Mouse (Mus musculus) induced T-regulatory cell, adult 2 months (primary cell): ENCODE measurements at regions not wholly inside any gene's neighbourhood (a gene's known extent, or its start where the extent isn't known, plus 50 kb on each side); places are given as distances from the start of the nearest gene placed in this dataset.
"Not testable (repeated sequence)": the region's sequence is repeated elsewhere in the genome, so short reads cannot be mapped to it uniquely, and the experiment has no call there.

Source experiments
- DNase-seq: peaks from one replicate; pipeline ENCODE4 v3.0.0-alpha.2; 2012; ENCODE audit warnings: low read depth

DNA sequence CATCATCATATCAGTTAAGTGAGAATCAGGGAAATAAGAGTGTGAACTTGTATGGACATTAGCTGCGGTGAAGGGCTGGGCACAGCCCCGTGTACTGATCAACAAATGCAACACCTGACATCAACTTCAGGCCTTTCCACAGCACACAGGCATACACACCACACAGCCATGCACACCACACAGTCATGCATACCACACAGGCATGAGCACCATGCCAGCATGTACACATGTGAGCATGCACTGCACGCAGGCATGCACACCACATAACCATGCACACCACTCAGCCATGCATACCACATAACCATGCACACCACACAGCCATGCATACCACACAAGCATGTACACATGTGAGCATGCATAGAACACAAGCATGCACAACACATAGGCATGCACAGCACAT, 325.0 kb downstream of the Ajap1 start:
- DNase-seq, result no peak

DNA sequence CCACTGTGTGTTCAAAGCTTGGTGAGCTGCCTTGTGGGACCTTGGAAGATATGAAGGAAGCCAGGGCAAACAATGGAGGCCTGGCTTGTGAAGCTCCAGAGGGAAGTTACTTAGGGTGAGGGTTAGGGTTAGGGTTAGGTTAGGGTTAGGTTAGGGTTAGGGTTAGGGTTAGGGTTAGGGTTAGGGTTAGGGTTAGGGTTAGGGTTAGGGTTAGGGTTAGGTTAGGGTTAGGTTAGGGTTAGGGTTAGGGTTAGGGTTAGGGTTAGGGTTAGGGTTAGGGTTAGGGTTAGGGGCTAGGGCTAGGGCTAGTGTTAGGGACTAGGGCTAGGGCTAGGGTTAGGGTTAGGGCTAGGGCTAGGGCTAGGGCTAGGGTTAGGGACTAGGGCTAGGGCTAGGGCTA, 329.7 kb downstream of the Ajap1 start:
- DNase-seq, result not testable (repeated sequence)

DNA sequence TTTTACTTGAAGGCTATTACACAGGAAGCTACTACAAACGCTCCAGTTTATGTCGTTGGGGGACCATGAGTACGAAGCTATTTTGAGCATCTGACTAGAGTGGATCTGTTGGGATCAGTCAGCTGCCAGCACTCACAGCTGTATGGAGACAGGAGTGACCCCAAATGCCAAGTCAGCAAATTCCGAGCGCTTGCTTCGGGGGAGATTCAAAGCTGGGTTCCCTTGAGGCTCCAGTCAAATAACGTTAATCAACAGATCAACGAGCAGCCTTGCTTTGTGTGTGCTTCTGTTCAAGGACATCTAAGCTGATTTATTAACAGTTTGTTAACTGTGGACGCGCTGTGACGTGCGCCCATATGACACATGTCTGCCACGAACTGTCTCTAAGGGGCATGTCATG, 349.5 kb downstream of the Ajap1 start:
- DNase-seq, result no peak

DNA sequence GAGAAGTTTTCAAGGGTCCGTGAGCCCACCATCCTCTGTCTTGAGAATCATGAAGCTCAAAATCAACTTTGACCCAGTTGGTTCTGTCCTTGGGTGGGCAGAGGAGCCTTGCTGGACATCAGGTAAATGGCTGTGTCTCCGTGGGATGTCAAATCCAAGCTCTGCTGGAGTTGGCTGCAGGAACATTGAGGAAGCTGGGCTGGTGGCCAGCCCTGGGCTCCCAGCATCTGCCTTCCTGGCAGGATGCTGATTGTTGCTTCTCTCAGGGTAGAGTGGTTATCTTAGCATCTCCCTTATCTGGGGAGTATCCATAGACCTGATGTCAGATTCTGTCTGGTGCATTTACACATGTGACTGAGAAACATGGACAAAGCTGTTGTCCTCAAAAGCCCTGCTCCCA, 353.3 kb downstream of the Ajap1 start:
- no peak for DNase-seq

DNA sequence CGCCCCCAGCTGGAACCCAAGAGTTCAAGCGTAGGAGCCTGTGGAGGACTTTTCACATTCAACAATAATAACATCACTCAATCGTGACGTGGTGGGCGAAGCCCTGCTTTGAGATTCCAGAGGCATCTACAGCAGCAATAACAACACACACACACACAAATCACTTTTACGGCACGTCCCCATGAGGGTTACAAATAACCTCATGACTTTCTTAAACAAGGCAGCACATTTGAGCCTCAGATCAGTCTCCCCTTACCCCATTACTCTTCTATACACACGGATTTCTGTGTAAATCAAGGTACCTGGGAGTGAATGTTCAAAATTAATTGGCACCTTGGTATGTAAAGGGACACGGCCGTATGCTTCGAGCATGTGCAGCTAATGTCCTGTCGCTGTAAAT, 354.4 kb downstream of the Ajap1 start:
- no peak for DNase-seq

DNA sequence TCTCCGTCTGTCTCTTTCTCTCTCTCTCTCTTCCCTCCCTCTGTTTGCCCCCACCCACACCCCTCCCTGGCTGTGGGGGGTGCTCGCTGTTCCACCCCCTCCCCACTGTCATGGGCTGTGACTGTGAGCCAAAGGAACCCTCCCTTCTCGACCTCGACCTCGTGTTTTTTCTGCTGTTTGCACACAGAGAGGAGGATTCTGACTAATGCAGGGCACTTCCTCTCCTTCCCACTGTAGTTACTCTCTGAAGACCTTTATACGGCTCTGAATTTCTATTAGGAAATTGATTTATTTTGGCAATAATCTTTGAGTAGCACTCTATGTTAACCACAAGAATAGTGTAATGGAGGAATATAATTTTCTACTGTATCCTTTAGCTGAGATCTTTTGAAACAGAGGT, 362.1 kb downstream of the Ajap1 start:
- DNase-seq, result no peak

DNA sequence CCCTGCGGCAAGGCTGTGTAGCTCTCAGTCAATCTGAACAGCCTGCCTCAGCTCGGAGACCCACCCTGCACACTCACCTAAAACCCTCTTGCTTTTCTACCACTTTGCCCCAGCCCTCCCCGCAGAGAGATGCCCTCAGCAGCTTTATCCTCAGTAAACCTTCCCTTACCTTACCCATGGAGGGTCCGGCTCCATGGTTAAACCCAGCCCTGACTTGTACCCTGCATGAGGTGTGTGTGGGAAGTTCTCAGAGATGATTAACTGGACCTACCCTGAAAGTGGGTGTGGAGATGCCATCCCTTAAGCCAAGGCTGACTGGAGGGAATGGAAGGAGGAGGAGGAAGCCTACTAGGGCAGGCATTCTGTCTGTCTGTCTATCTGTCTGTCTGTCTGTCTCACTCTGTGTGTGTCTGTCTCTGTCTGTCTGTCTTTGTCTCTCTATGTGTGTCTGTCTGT, 362.9 kb downstream of the Ajap1 start:
- DNase-seq, result no peak

DNA sequence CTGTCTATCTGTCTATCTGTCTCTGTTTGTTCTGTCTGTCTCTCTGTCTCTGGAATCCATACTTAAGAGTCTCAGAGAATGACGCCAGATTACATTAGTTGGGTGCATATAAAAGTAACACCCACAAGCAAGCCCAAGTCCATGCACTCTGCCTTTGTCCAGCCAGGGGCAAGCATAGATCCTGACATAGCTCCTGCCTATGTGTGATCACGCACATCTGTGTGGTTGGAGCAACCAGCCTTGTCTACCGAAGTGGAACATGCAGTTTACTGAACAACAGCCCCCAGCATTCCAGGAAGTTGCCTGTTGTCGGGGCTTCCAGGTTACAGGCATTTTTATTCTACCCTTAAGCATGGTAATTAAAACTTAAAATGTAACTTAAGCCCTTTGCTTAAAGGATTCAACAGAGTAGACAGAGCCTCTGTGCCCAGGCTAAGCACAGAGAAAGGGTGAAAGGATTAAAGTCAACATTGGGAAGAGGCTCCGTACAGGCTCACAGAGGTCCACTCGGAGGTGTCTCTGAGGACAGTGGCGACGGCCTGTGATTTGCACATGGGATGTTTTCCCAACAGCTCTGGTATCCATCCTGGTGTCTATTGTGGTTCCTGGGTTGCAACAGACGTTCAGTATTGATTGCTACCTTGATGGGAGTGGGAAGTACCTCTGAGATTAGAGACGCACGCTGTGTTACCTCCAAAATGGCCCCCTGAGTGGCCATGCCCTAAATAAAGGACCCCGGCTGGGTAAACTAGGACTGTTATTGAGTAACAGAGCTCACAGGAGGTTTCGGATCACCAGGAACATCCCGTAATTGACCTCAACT, 363.6 kb downstream of the Ajap1 start:
- no peak for DNase-seq

DNA sequence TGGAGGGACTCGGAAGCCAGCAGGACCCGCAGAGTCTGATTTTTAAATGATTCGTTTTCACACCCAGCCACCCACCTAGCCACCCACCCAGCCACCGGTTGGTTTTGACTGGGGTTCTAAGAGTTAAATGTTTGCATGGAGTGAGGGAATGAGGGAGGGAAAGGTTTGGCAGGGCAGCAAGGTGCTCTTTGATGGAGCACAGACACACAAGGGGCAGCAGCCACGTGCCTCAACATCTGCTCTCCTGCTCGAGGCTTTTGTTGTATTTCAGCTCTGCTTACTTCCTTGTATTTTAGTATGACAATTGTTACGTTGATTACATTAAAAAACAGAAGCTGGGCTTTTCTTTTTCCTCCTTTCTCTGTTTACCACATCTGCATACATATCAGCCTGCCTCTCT, 367.6 kb downstream of the Ajap1 start:
- no peak for DNase-seq

DNA sequence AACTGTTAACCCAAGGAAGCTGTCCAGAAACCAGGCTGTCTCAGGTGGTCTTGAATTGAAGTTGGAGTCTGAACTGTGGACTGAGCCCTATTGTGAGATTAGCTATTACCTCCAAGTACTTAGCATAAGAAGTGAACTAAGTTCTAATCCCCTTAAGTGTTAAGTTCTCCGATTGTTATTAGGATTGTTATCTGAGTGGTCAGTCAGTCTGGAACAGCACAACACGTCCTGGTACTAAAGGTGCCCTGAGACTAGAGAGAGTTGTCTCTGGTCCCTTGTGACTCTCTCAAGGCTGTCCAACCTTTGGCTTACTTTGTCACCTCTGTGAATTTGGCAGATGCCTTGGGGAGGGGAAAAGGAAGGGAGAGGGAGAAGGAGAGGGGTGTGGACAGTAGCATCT, 369.0 kb downstream of the Ajap1 start:
- DNase-seq, result no peak

DNA sequence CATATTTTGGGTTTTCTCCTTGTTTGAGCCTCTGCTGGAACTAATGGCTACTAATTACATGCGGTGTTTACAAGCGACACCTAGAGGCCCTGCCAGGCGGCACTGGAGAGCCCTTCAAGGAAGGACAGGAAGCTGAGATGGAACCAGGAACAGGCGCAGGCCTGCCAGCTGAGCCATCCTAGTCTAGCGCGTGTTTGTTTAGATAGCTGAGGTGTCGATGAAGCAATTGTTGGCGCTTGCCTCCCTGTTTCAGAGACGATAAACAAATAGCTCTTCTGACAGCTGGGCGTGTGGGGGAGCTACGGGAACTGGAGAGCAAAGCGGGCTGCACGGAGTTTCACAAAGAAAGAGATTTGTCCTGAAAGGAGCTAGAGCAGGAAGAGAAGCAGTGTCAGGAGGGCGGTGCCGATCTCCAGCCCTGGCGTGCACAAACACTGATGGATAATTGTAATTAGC, 372.3 kb downstream of the Ajap1 start:
- DNase-seq, result no peak

DNA sequence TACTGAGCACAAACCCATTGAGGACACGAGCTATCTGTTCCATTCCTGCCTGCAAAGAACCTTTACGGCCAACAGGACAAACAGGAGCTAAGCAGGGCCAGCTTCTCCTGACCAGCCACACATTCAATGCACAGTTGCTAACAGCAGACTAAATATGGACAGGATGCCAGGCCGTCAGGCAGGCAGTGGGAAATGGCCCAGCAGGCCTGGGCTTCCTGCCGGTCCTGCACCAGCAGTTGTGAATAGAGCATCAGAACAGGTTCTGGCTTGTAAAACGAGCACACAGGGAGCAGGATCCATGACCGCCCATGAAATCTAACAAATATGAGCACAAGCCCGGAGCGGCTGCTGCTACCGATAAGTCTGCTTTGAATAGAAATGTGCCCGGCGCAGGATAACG, 384.0 kb downstream of the Ajap1 start:
- no peak for DNase-seq

DNA sequence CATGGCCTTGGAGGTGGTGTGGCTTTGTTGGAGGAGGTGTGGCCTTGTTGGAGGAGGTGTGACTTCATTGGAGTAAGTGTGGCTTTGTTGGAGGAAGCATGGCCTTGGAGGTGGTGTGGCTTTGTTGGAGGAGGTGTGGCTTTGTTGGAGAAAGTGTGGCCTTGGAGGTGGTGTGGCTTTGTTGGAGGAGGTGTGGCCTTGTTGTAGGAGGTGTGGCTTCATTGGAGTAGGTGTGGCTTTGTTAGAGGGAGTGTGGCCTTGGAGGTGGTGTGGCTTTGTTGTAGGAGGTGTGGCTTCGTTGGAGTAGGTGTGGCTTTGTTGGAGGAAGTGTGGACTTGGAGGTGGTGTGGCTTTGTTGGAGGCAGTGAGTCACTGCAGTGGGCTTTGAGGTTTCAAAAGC, 385.0 kb downstream of the Ajap1 start:
- DNase-seq, result no peak

DNA sequence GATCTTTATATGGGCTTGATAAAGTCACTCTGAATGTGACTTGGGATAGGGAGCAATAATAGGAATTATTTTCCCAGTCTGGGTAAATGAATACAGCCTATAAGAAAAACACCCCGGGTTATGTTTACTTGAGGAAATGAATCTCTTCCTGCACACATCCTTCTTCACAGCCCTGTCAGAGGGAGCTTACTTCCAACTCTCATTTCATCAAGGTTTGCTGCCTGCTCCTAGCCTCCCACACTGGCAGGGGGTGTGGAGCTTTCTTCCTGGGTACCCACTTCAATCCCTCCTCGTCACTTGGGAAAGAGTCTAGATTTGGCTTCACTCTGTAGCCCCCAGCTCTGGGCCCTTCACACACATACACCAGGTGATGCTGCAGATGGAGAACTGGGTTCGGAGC, 389.5 kb downstream of the Ajap1 start:
- DNase-seq, result no peak

DNA sequence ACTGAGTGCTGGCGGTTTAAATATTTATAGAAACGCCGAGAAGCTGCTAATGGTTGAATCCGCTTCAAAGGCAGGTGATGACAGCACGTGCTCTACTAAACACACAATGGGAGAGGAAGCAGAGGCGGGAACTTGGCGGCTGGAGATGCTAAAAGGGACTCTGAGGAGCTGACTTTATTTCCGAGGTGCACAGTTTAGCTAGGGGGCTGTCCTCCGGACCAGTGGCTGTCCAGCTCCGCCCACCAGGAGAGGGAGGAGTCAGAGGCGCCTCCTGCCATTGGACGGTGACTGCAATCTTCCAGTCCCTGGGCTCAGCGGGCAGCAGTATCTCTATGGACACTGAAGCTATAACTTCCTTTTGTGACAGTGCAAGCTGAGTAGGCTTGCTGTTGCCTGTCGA, 400.4 kb downstream of the Ajap1 start:
- no peak for DNase-seq

DNA sequence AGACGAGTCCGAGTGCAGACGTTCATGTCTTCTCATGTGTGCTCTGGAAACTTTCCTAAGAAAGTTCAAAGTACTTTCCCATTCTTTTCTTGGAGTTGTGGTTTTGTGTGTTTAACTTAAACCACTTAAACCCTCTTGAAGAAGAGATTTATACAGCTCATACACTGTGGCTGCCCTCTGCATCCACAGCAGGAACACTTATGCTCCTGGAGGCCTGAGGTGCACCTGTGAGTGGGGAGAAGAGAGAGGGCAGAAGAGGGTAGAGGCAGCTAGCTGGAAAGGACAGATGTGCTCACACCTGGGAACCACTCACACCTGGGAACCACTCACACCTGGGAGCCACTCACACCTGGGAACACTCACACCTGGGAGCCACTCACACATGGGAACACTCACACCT, 408.0 kb downstream of the Ajap1 start:
- no peak for DNase-seq

DNA sequence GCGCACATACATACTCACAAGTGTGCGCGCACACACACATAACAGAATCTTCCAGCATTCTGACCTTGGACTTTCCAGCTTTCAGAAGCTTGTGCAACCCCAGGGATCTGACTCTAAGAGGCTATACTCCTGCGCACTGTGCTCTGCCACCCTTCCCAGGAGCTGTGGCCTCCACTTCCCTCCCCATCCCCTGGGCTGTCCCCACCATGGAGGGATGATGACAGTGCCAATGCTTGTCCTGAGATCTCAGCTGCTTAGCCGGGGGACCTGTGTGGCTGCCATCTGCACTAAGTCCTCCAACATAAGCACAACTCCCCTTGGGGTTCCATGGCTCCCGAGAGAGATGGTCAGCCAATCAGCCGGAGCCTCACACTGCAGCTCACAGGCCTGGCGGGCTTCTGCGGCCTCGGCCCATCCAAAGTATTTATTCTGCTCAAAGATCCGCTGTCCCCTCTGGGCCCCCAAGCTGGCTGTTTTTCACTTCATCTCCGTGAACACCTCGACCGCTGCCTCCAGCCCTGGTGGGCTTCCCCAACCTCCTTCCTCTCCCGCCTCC, 412.3 kb downstream of the Ajap1 start:
- no peak for DNase-seq

DNA sequence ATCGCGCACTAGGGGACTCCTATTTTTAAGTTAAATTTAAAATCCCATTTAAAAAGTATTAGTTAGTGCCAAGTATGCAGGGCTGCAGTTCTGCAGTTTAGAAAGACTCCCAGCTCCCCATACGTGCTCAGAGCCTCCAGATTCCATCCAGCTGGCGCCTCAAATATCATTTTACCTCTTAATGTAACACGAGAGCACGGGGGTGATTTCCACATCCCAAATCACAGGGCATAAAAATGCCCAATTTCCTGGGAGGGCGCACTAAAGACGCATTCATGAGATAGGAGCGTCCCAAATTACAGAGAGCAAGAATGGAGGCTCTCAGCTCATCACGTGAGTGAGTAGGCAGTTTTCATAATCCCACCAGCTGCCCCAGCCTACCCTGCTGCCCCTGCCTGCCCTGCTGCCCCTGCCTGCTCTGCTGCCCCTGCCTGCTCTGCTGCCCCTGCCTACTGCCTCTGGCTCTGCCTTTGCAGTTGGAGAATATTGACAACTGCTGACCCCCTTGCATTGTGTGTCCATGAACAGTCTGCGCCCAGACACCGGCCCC, 414.1 kb downstream of the Ajap1 start:
- DNase-seq, result no peak

DNA sequence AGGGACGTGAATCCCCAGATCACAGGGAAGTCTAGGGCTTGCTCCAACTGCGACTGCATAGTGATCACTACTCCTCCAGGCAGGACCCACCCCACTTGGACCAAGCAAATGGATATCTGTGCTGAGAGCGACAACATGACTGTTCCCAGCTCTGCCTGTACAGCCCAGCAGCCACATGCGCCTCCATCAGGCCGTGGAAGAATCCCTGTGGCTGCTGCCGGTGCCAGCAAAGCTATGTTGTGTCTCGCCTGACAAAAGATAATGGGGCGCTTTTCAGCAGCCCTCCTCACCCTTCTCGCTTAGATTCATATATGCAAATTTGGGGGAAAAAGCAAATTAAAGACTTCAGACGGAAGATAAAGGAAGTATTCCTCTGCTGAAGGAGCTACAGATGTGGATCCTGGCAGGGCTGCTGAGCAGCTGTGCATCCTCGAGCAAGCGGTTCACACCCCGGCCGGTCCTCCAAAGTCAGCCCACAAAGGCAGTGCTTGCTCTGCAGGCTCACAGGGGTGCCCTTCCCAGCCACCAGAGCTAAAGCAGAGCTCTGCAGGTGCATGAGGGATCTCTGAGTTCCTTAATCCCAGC, 418.5 kb downstream of the Ajap1 start:
- DNase-seq, result no peak

DNA sequence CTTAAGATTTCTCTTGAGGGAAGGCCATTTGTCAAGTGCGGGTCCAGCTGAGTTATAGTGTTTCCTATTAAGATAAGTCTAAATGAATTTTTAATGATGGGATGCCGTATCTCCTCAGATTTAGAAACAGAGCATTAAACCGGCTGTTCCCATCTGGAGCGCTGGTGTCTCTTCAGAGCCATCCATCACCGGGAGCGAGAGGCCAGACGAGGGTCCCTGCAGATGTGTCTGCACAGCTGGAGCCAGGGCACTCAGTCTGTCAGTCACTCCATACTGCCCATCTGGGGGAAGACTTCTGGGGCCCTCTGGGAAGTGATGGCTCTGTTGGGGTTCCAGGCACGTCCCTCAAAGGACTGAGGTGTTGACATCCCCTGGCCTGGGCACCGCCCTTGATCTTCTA, 419.2 kb downstream of the Ajap1 start:
- DNase-seq, result no peak

DNA sequence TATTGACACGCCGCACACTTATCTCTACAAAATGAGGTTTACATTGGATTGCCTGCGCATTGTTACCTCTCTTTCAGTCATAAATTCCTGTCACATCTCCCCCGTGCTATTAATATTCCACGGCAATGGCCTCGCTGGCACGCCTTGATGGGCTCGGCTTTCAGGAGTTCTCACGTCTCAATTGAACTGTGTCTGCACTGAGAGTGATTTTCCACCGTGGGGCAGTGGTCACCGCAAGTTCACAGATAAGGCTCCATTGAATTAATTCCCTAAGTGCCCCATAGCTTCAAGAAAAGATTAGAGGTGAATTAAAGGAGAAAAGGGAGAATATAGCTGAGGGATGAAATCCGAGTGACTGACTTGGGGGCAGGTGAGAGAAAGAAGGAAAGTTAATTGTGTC, 424.5 kb downstream of the Ajap1 start:
- no peak for DNase-seq

DNA sequence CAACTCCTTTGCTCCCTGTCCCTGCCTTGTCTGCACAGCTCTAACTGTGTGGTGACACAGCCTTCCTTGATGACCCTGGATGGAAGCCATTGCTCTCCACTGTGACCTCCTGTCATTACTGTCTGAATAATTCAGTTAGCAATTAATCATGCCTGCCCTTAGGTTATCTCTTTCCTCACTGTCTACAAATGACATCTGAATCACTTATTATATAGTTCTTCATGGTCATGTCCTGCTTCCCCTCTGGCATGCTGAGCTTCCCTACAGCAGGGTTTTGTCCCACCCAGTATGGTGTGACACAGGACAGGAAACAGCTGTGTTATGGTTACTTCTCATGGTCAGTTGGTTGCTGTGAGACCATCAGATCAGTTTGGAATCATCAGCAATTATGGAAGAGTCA, 458.9 kb downstream of the Ajap1 start:
- no peak for DNase-seq

DNA sequence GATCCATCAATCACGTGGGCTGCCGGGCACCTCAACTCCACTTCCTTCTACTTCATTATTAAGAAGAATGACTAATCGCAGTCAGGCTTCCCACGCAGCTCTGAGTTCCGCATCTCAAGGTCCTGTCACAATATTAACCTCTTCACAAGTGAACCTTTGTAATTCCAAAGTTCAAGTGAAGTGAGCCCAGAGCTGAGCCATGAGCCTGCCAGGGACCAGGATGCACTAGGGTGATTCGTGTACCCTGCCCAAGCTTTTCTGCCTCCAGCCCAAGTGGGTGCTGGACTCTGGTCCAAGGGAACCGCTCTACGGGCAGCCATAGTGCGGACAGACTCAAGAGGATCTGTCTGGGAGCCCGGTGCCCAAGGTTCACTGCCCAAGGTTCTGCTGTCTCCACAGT, 463.4 kb downstream of the Ajap1 start:
- no peak for DNase-seq
